Comparison of ENCODE assay signal across 12 mouse cellular contexts in genomic region chr9:37177551-37177950, GRCm38 (mm10). TPM values are rescaled to one million over a fixed set of nuclear protein-coding genes. Genes with fewer than 3 reads are reported as not detected.
A peak's percentile ranks its signal among the peaks of the same experiment; 100 is the strongest.
DNase-seq lines count a peak whose midpoint lies in the region; ATAC-seq and TF ChIP-seq lines count a peak whose summit lies in the region.
"Had no signal": no experiment of that assay in that cellular context is flagged by ENCODE, and none has a peak within 500 bp of the region (broad histone marks: within the 10 kb centered on the region; RNA-seq: fewer than 3 reads in every experiment).

No protein-coding gene starts in this region.

- no peak overlapping the region for H3K9ac ChIP-seq in neural tube, embryonic 11.5 days (ENCODE audit: low read length)
- peak overlapping the region; percentile 35; the same call in 1 of the 2 replicates for H3K9ac ChIP-seq in forebrain, embryonic 11.5 days (ENCODE audit: low read length)
- no peak overlapping the region for H3K9ac ChIP-seq in limb, embryonic 14.5 days (ENCODE audit: low read depth, low read length, severe bottlenecking)
- no peak overlapping the region for H3K9ac ChIP-seq in liver, postnatal 0 days (replicated peaks)
- H3K9ac ChIP-seq: heart, embryonic 12.5 days; intestine, embryonic 15.5 days; stomach, embryonic 15.5 days had no signal

- ATAC-seq in neural tube, embryonic 11.5 days (ENCODE audit: insufficient read depth, low FRiP score, low TSS enrichment): peak; percentile 31; the same call in 1 of the 2 replicates
- ATAC-seq in forebrain, embryonic 11.5 days (replicated peaks; ENCODE audit: low FRiP score): peak; percentile 42; the same call in 1 of the 2 replicates
- peak; percentile 47; the same call in 1 of the 2 replicates for ATAC-seq in limb, embryonic 14.5 days (ENCODE audit: low FRiP score, low read depth)
- no peak for ATAC-seq in liver, postnatal 0 days

- no peaks in the 10 kb centered on the region for H3K27me3 ChIP-seq in neural tube, embryonic 11.5 days (ENCODE audit: control insufficient read depth, insufficient read depth, low read length)
- H3K27me3 ChIP-seq in forebrain, embryonic 11.5 days (ENCODE audit: control insufficient read depth, insufficient read depth, low read length): no peaks in the 10 kb centered on the region
- 0 out of 2 replicates have a peak, but pooled peaks cover 7% of the 10 kb centered on the region for H3K27me3 ChIP-seq in limb, embryonic 14.5 days (ENCODE audit: control insufficient read depth, insufficient read depth, low read length)
- no peaks in the 10 kb centered on the region for H3K27me3 ChIP-seq in liver, postnatal 0 days (ENCODE audit: insufficient read depth, low read length)
- H3K27me3 ChIP-seq: intestine, embryonic 15.5 days; stomach, embryonic 15.5 days had no signal

- H3K4me2 ChIP-seq in neural tube, embryonic 11.5 days (ENCODE audit: low read depth): 0 out of 2 replicates have a peak overlapping the region, but pooled peaks have one; percentile 3
- H3K4me2 ChIP-seq in forebrain, embryonic 11.5 days (ENCODE audit: low read depth, low read length, severe bottlenecking): peak overlapping the region; percentile 12; the same call in 1 of the 2 replicates
- H3K4me2 ChIP-seq in limb, embryonic 14.5 days (replicated peaks; ENCODE audit: low read depth, low read length, severe bottlenecking): no peak overlapping the region
- H3K4me2 ChIP-seq in liver, postnatal 0 days (ENCODE audit: low read depth, low read length): no peak overlapping the region
- H3K4me2 ChIP-seq: heart, embryonic 12.5 days; intestine, embryonic 15.5 days; stomach, embryonic 15.5 days had no signal

- no peak for TF ChIP-seq CTCF in liver, postnatal 0 days (IDR thresholded peaks at IDR 0.05; ENCODE audit: low read depth)

- no peaks in the 10 kb centered on the region for H3K36me3 ChIP-seq in neural tube, embryonic 11.5 days (ENCODE audit: control insufficient read depth, insufficient read depth, low read length)
- no peaks in the 10 kb centered on the region for H3K36me3 ChIP-seq in forebrain, embryonic 11.5 days (ENCODE audit: control insufficient read depth, insufficient read depth, low read length)
- H3K36me3 ChIP-seq in limb, embryonic 14.5 days (ENCODE audit: control insufficient read depth, insufficient read depth, low read length): no peaks in the 10 kb centered on the region
- no peaks in the 10 kb centered on the region for H3K36me3 ChIP-seq in liver, postnatal 0 days (replicated peaks; ENCODE audit: insufficient read depth, low read length)
- H3K36me3 ChIP-seq: heart, embryonic 12.5 days; intestine, embryonic 15.5 days; stomach, embryonic 15.5 days had no signal

- H3K4me3 ChIP-seq in neural tube, embryonic 11.5 days (ENCODE audit: low read depth, low read length): no peak overlapping the region
- H3K4me3 ChIP-seq in forebrain, embryonic 11.5 days (ENCODE audit: low read depth, low read length): no peak overlapping the region
- no peak overlapping the region for H3K4me3 ChIP-seq in limb, embryonic 14.5 days (replicated peaks; ENCODE audit: low read length)
- no peak overlapping the region for H3K4me3 ChIP-seq in liver, postnatal 0 days (ENCODE audit: low read depth, low read length)
- H3K4me3 ChIP-seq: heart, embryonic 12.5 days; intestine, embryonic 15.5 days; stomach, embryonic 15.5 days had no signal

- peaks cover 15% of the 10 kb centered on the region for H3K4me1 ChIP-seq in neural tube, embryonic 11.5 days (ENCODE audit: control insufficient read depth, insufficient read depth, low read length)
- peaks cover 9% of the 10 kb centered on the region; the same call in 1 of the 2 replicates for H3K4me1 ChIP-seq in forebrain, embryonic 11.5 days (replicated peaks; ENCODE audit: control insufficient read depth, insufficient read depth, low read length)
- peaks cover 54% of the 10 kb centered on the region for H3K4me1 ChIP-seq in limb, embryonic 14.5 days (ENCODE audit: control insufficient read depth, insufficient read depth, low read length)
- H3K4me1 ChIP-seq in liver, postnatal 0 days (ENCODE audit: insufficient read depth): no peaks in the 10 kb centered on the region
- H3K4me1 ChIP-seq: intestine, embryonic 15.5 days; stomach, embryonic 15.5 days had no signal

- TF ChIP-seq EP300 in liver, postnatal 0 days (IDR thresholded peaks at IDR 0.05; ENCODE audit: low read depth): no peak

- TF ChIP-seq POLR2A in limb, embryonic 14.5 days (IDR thresholded peaks at IDR 0.05; ENCODE audit: borderline replicate concordance, extremely low read depth, insufficient read depth, insufficient read length): no peak

- H3K9me3 ChIP-seq in neural tube, embryonic 11.5 days (ENCODE audit: control insufficient read depth, low read length): no peaks in the 10 kb centered on the region
- H3K9me3 ChIP-seq in forebrain, embryonic 11.5 days (ENCODE audit: control insufficient read depth, low read length): no peaks in the 10 kb centered on the region
- no peaks in the 10 kb centered on the region for H3K9me3 ChIP-seq in limb, embryonic 14.5 days (ENCODE audit: control insufficient read depth, low read length)
- H3K9me3 ChIP-seq in liver, postnatal 0 days (ENCODE audit: low read length): no peaks in the 10 kb centered on the region
- H3K9me3 ChIP-seq: heart, embryonic 12.5 days; intestine, embryonic 15.5 days; stomach, embryonic 15.5 days had no signal

- H3K27ac ChIP-seq in neural tube, embryonic 11.5 days (ENCODE audit: low read depth, low read length): no peak overlapping the region
- H3K27ac ChIP-seq in forebrain, embryonic 11.5 days (ENCODE audit: low read depth, low read length): no peak overlapping the region
- H3K27ac ChIP-seq in limb, embryonic 14.5 days (replicated peaks; ENCODE audit: low read depth, low read length): no peak overlapping the region
- H3K27ac ChIP-seq in liver, postnatal 0 days (ENCODE audit: low read depth): no peak overlapping the region
- H3K27ac ChIP-seq: intestine, embryonic 15.5 days; stomach, embryonic 15.5 days had no signal

- 46% methylated on average over 8 of the region's 8 CpGs for WGBS in neural tube, embryonic 11.5 days
- WGBS in forebrain, embryonic 11.5 days: 40% methylated on average over 8 of the region's 8 CpGs
- WGBS in limb, embryonic 14.5 days: 33% methylated on average over 8 of the region's 8 CpGs
- WGBS in liver, postnatal 0 days (ENCODE audit: insufficient replicate concordance): 66% methylated on average over 8 of the region's 8 CpGs

- DNase-seq in neural tube, embryonic 11.5 days (ENCODE audit: low spot score): no peak
- DNase-seq in neural tube, embryonic 10.5 days (ENCODE audit: extremely low spot score, low spot score): no peak
- no peak for DNase-seq in forebrain, embryonic 11.5 days (ENCODE audit: low spot score)
- DNase-seq in limb, embryonic 14.5 days (ENCODE audit: low spot score): no peak
- DNase-seq in retina, embryonic 14.5 days (ENCODE audit: low spot score): peak; percentile 50
- DNase-seq in cerebellum, postnatal 25 days: no peak
- DNase-seq in liver, postnatal 0 days: no peak
- DNase-seq in layer of hippocampus, adult 9-11 months: no peak

RNA-seq across cellular contexts. Expression of gene Pknox2, which starts 30.3 kb away (rescaled TPM):
- polyA plus RNA-seq in neural tube, embryonic 11.5 days (2014; fragmentation: Nextera tagmentation; extraction: Ambion mirVana): 22.8 and 24.3 TPM in 2 replicates
- polyA plus RNA-seq in forebrain, embryonic 11.5 days (2014; fragmentation: Nextera tagmentation; extraction: Ambion mirVana): 21.0 and 23.7 TPM in 2 replicates
- 14.5 and 18.7 TPM in 2 replicates for polyA plus RNA-seq in limb, embryonic 14.5 days (2012; rRNA removed)
- polyA plus RNA-seq in limb, embryonic 14.5 days (2014; fragmentation: Nextera tagmentation; extraction: Ambion mirVana): 6.2 and 7.3 TPM in 2 replicates
- polyA plus RNA-seq in liver, postnatal 0 days (2015; fragmentation: Nextera tagmentation; extraction: Ambion mirVana): 0.18 and 0.27 TPM in 2 replicates
- polyA plus RNA-seq: activated CD4-positive, CD25-positive, alpha-beta regulatory T cell, adult 4 months had no signal

RNA-seq across cellular contexts. Expression of gene Tmem218, which starts 30.5 kb away (rescaled TPM):
- polyA plus RNA-seq in neural tube, embryonic 11.5 days (2014; fragmentation: Nextera tagmentation; extraction: Ambion mirVana): 11.5 and 13.9 TPM in 2 replicates
- polyA plus RNA-seq in forebrain, embryonic 11.5 days (2014; fragmentation: Nextera tagmentation; extraction: Ambion mirVana): 13.9 and 16.2 TPM in 2 replicates
- 4.8 and 5.7 TPM in 2 replicates for polyA plus RNA-seq in limb, embryonic 14.5 days (2012; rRNA removed)
- polyA plus RNA-seq in limb, embryonic 14.5 days (2014; fragmentation: Nextera tagmentation; extraction: Ambion mirVana): 13.5 and 14.0 TPM in 2 replicates
- 2.7 and 3.3 TPM in 2 replicates for polyA plus RNA-seq in liver, postnatal 0 days (2015; fragmentation: Nextera tagmentation; extraction: Ambion mirVana)

Comparison
In these comparisons a context has a peak if more than half of its experiments do, and no peak if none do; other contexts are left out.
1. H3K4me2 ChIP-seq: peak in neural tube, embryonic 11.5 days (single experiment) and forebrain, embryonic 11.5 days (single experiment); none in limb, embryonic 14.5 days (single experiment) and liver, postnatal 0 days (single experiment).